10 mouse cellular contexts compared by ENCODE assay signal in genomic region chr12:36208456-36208855, GRCm38 (mm10). TPM values are rescaled to one million over a fixed set of nuclear protein-coding genes. Genes with fewer than 3 reads are reported as not detected.
DNase-seq lines count a peak whose midpoint lies in the region; ATAC-seq lines count a peak whose summit lies in the region.
"Had no signal": no experiment of that assay in that cellular context is flagged by ENCODE, and none has a peak within 500 bp of the region (broad histone marks: within the 10 kb centered on the region; RNA-seq: fewer than 3 reads in every experiment).

No protein-coding gene starts in this region.

- ATAC-seq in limb, embryonic 11.5 days (ENCODE audit: insufficient number of reproducible peaks, low FRiP score, low TSS enrichment, low read depth) = no peak

- no peak overlapping the region for H3K4me2 ChIP-seq in limb, embryonic 11.5 days (ENCODE audit: low read depth, severe bottlenecking)

- no peaks in the 10 kb centered on the region for H3K36me3 ChIP-seq in limb, embryonic 11.5 days (ENCODE audit: control insufficient read depth, insufficient read depth, low read length)
- H3K36me3 ChIP-seq in limb, embryonic 10.5 days = no peaks in the 10 kb centered on the region
- no peaks in the 10 kb centered on the region for H3K36me3 ChIP-seq in heart, embryonic 10.5 days

- no peak overlapping the region for H3K4me3 ChIP-seq in limb, embryonic 11.5 days (ENCODE audit: low read depth, low read length)
- H3K4me3 ChIP-seq in limb, embryonic 10.5 days = no peak overlapping the region
- no peak overlapping the region for H3K4me3 ChIP-seq in heart, embryonic 10.5 days

- no peak overlapping the region for H3K9ac ChIP-seq in limb, embryonic 11.5 days (ENCODE audit: low read length)

- DNase-seq in cerebellum, adult 18-20 months = peak; percentile 8 to 14
- DNase-seq in cerebellum, postnatal 4 days (ENCODE audit: low spot score in 2 of 2) = no peak
- DNase-seq in limb, embryonic 11.5 days (ENCODE audit: low spot score) = peak; percentile 28
- DNase-seq in limb, embryonic 10.5 days (ENCODE audit: low spot score) = no peak
- peak; percentile 33 to 62 for DNase-seq in left cerebral cortex, postnatal 14 days (ENCODE audit: low spot score in 2 of 2)
- peak; percentile 25 for DNase-seq in right cerebral cortex, postnatal 14 days
- DNase-seq in heart, postnatal 14 days = no peak
- no peak for DNase-seq in heart, embryonic 10.5 days (ENCODE audit: low spot score)

- WGBS in limb, embryonic 11.5 days = 62% methylated on average over 19 of the region's 19 CpGs
- WGBS in limb, embryonic 10.5 days = 74% methylated on average over 19 of the region's 19 CpGs
- 79% methylated on average over 19 of the region's 19 CpGs for WGBS in heart, embryonic 10.5 days

- no peaks in the 10 kb centered on the region for H3K27me3 ChIP-seq in limb, embryonic 11.5 days (ENCODE audit: control insufficient read depth, insufficient read depth, low read length)
- H3K27me3 ChIP-seq in limb, embryonic 10.5 days (ENCODE audit: low read depth, poor library complexity, severe bottlenecking) = no peaks in the 10 kb centered on the region
- no peaks in the 10 kb centered on the region for H3K27me3 ChIP-seq in heart, embryonic 10.5 days (ENCODE audit: insufficient read depth, poor library complexity, severe bottlenecking)

- intact Hi-C loops in left cerebral cortex, postnatal 14 days (cut with DNase I) = no loop called here
- intact Hi-C loops in heart, postnatal 14 days (cut with DNase I) = no loop called here

- no peaks in the 10 kb centered on the region for H3K9me3 ChIP-seq in limb, embryonic 11.5 days (ENCODE audit: control insufficient read depth, low read length)
- H3K9me3 ChIP-seq in limb, embryonic 10.5 days (replicated peaks) = no peaks in the 10 kb centered on the region
- no peaks in the 10 kb centered on the region for H3K9me3 ChIP-seq in heart, embryonic 10.5 days

- 0 out of 2 replicates have a peak, but pooled peaks cover 3% of the 10 kb centered on the region for H3K4me1 ChIP-seq in limb, embryonic 11.5 days (ENCODE audit: control insufficient read depth, insufficient read depth, low read length)
- peaks cover 6% of the 10 kb centered on the region for H3K4me1 ChIP-seq in limb, embryonic 10.5 days
- H3K4me1 ChIP-seq in heart, embryonic 10.5 days = no peaks in the 10 kb centered on the region

- H3K27ac ChIP-seq in limb, embryonic 11.5 days (replicated peaks; ENCODE audit: low read depth, low read length) = no peak overlapping the region
- H3K27ac ChIP-seq in limb, embryonic 10.5 days = no peak overlapping the region
- no peak overlapping the region for H3K27ac ChIP-seq in heart, embryonic 10.5 days

RNA-seq across cellular contexts. Expression of gene Lrrc72, which starts 44.7 kb away (rescaled TPM):
- polyA plus RNA-seq in limb, embryonic 11.5 days (2014; fragmentation: Nextera tagmentation; extraction: Ambion mirVana) = not detected in 2 replicates
- not detected in 2 replicates for polyA plus RNA-seq in limb, embryonic 10.5 days (2016; fragmentation: Nextera tagmentation; extraction: Ambion mirVana)
- total RNA-seq in left cerebral cortex, postnatal 14 days (2021) = not detected
- total RNA-seq in heart, postnatal 14 days (2021) = not detected
- polyA plus RNA-seq in heart, embryonic 10.5 days (2016; fragmentation: Nextera tagmentation; extraction: Ambion mirVana) = not detected in 2 replicates
- polyA plus RNA-seq: heart, embryonic 14.5 days; liver, embryonic 16.5 days had no signal

RNA-seq across cellular contexts. Expression of gene Bzw2, which starts 50.6 kb away (rescaled TPM):
- polyA plus RNA-seq in limb, embryonic 11.5 days (2014; fragmentation: Nextera tagmentation; extraction: Ambion mirVana) = 312 and 328 TPM in 2 replicates
- polyA plus RNA-seq in limb, embryonic 10.5 days (2016; fragmentation: Nextera tagmentation; extraction: Ambion mirVana) = 293 and 316 TPM in 2 replicates
- total RNA-seq in left cerebral cortex, postnatal 14 days (2021) = 10 to 100 TPM; 72.2 to 78.2 TPM
- 100 to 1,000 TPM; 146 to 148 TPM for total RNA-seq in heart, postnatal 14 days (2021)
- 222 and 241 TPM in 2 replicates for polyA plus RNA-seq in heart, embryonic 10.5 days (2016; fragmentation: Nextera tagmentation; extraction: Ambion mirVana)

RNA-seq across cellular contexts. Expression of gene Ankmy2, which starts 51.5 kb away (rescaled TPM):
- 28.1 and 28.5 TPM in 2 replicates for polyA plus RNA-seq in limb, embryonic 11.5 days (2014; fragmentation: Nextera tagmentation; extraction: Ambion mirVana)
- 17.3 and 20.1 TPM in 2 replicates for polyA plus RNA-seq in limb, embryonic 10.5 days (2016; fragmentation: Nextera tagmentation; extraction: Ambion mirVana)
- 10 to 100 TPM; 50.3 to 53.3 TPM for total RNA-seq in left cerebral cortex, postnatal 14 days (2021)
- 10 to 100 TPM; 16.9 to 20.5 TPM for total RNA-seq in heart, postnatal 14 days (2021)
- 24.1 and 27.0 TPM in 2 replicates for polyA plus RNA-seq in heart, embryonic 10.5 days (2016; fragmentation: Nextera tagmentation; extraction: Ambion mirVana)

Comparison
In these comparisons a context has a peak if more than half of its experiments do, and no peak if none do; other contexts are left out.
1. DNase-seq: peak in cerebellum, adult 18-20 months (2 of 2), limb, embryonic 11.5 days (single experiment), left cerebral cortex, postnatal 14 days (2 of 2) and right cerebral cortex, postnatal 14 days (single experiment); none in cerebellum, postnatal 4 days (0 of 2), limb, embryonic 10.5 days (single experiment), heart, postnatal 14 days (0 of 2) and heart, embryonic 10.5 days (single experiment).